Mouse (Mus musculus) midbrain, embryonic 13.5 days (tissue): ENCODE data around the gene Kctd12b. TPM values are rescaled to one million over a fixed set of nuclear protein-coding genes. Genes with fewer than 3 reads are reported as not detected.

Experiments used
- ATAC-seq: fragments of 200-750 bp; cut with Nextera tagmentation; 2 replicates; pipeline ENCODE4 v1.8.0; 2017; ENCODE audit warnings: mild to moderate bottlenecking, moderate TSS enrichment, moderate library complexity
- H3K27ac ChIP-seq: fragments of 300-500 bp; sonication (generic); 2 replicates; pipeline ENCODE4 v1.5.1; 2015; ENCODE audit warnings: inconsistent platforms, mild to moderate bottlenecking, moderate library complexity
- H3K27me3 ChIP-seq: fragments of 300-500 bp; sonication (generic); 2 replicates; pipeline ENCODE4 v1.6.1; 2015; ENCODE audit warnings: mild to moderate bottlenecking, inconsistent platforms
- H3K36me3 ChIP-seq: fragments of 300-500 bp; sonication (generic); 2 replicates; pipeline ENCODE4 v1.6.1; 2015; ENCODE audit warnings: mild to moderate bottlenecking, inconsistent platforms
- H3K4me1 ChIP-seq: fragments of 300-500 bp; sonication (generic); replicated peaks from 2 replicates; pipeline ENCODE4 v1.6.1; 2015; ENCODE audit warnings: inconsistent platforms
- H3K4me2 ChIP-seq: fragments of 300-500 bp; sonication (generic); replicated peaks from 2 replicates; pipeline ENCODE4 v1.6.1; 2015; ENCODE audit warnings: moderate library complexity, mild to moderate bottlenecking, inconsistent platforms
- H3K4me3 ChIP-seq: fragments of 300-500 bp; sonication (generic); replicated peaks from 2 replicates; pipeline ENCODE4 v1.5.1; 2015; ENCODE audit warnings: mild to moderate bottlenecking, inconsistent platforms
- H3K9ac ChIP-seq: fragments of 300-500 bp; sonication (generic); replicated peaks from 2 replicates; pipeline ENCODE4 v1.6.1; 2015; ENCODE audit warnings: mild to moderate bottlenecking, inconsistent platforms
- H3K9me3 ChIP-seq: fragments of 300-500 bp; sonication (generic); 2 replicates; pipeline ENCODE4 v1.6.1; 2016; ENCODE audit warnings: mild to moderate bottlenecking, inconsistent platforms
- WGBS: fragments of 180-500 bp; shearing (Covaris S2); methylation state at CpG from one replicate; pipeline ENCODE4 v1.1.7; 2015; 5-methylcytosine and 5-hydroxymethylcytosine counted together
- polyA plus RNA-seq: library from polyadenylated mRNA; unstranded; fragments of >200 nt; fragmentation: Nextera tagmentation; extraction: Ambion mirVana; gene quantifications from 2 replicates; pipeline ENCODE4 v1.2.1, GENCODE M21; 2015

The Kctd12b gene
- polyA plus RNA-seq, 1 experiment from 2014 or later = 4.5 TPM

- no peak for ATAC-seq
- Histone ChIP-seq H3K9me3 (no peaks in the 10 kb centered on the region), H3K36me3 (no peaks in the 10 kb centered on the region), H3K27me3 (no peaks in the 10 kb centered on the region), H3K4me1 (no peaks in the 10 kb centered on the region), H3K9ac (no peak overlapping the region), H3K27ac (no peak overlapping the region), H3K4me3 (no peak overlapping the region), H3K4me2 (no peak overlapping the region)
- 70% methylated on average over 3 of the region's 3 CpGs for WGBS
Measured at GRCm38 (mm10) chrX:153640615-153641014, 55.6 kb downstream of the Kctd12b start.

DNA sequence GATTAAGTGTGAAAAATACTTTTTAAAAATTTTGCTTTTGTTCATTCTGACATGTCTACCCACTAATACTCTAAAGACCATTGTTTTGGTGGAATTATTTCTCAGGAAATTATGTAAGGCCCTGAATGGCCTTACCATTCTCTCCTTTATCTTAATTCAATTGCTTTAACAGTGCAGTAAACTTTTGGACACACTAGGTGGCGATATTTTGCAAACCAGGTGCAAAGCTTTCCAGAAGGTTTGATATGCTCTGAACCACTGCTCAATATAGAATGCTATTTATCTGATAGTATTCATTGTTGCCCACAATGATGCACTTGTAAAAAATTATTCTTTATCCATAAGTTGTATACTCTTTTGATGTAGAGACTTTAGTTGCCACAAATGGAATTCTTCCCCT, 59.9 kb downstream of the Kctd12b start:
- no peak for ATAC-seq
- Histone ChIP-seq H3K9me3 (no peaks in the 10 kb centered on the region), H3K27ac (no peak overlapping the region), H3K4me2 (no peak overlapping the region), H3K4me1 (no peaks in the 10 kb centered on the region), H3K27me3 (no peaks in the 10 kb centered on the region), H3K9ac (no peak overlapping the region), H3K4me3 (no peak overlapping the region), H3K36me3 (no peaks in the 10 kb centered on the region)
- WGBS = 3% methylated on average over 1 of the region's 1 CpGs

Other genes starting within 250 kb of the Kctd12b start
- 57.5 and 59.3 TPM in 2 replicates for gene Ubqln2, start 198.2 kb downstream of the Kctd12b start, polyA plus RNA-seq
- gene Cypt3, start 137.8 kb downstream of the Kctd12b start, polyA plus RNA-seq = not detected in 2 replicates
- 110 and 119 TPM in 2 replicates for gene Nbdy, start 27.2 kb upstream of the Kctd12b start, polyA plus RNA-seq
- gene Spin2c, start 135.8 kb upstream of the Kctd12b start, polyA plus RNA-seq = 16.9 and 19.9 TPM in 2 replicates